In the genomic region with DNA sequence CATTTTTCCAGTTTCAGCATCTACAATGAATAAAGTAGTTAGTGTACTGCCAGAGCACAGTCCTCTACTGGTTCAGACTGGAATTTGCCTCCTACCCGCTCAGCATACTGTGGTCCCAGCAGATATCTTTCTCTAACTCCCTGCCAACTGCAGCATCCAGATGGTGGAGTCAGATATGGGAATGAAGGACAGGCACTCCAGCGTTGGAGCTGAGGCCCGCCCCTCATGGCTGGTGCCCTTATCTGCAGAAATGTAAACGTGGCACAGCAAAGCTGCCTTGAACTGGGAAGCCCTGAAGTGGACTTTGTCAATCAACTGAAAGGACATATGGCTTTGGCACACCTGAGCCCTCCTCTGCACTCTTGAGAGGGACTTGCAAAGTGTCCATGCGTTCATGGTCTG, we compare ENCODE assay signal across 10 mouse cellular contexts.
DNase-seq lines count a peak whose midpoint lies in the region; ATAC-seq and TF ChIP-seq lines count a peak whose summit lies in the region.
"Had no signal": no experiment of that assay in that cellular context is flagged by ENCODE, and none has a peak within 500 bp of the region (broad histone marks: within the 10 kb centered on the region; RNA-seq: fewer than 3 reads in every experiment).

No protein-coding gene starts in this region.

- no peaks in the 10 kb centered on the region for H3K4me1 ChIP-seq in intestine, embryonic 15.5 days (replicated peaks)
- H3K4me1 ChIP-seq in intestine, postnatal 0 days (replicated peaks; ENCODE audit: control insufficient read depth, insufficient read depth, low read length) = no peaks in the 10 kb centered on the region
- no peaks in the 10 kb centered on the region for H3K4me1 ChIP-seq in intestine, embryonic 16.5 days (ENCODE audit: control insufficient read depth, insufficient read depth, low read length)
- H3K4me1 ChIP-seq in stomach, embryonic 16.5 days (ENCODE audit: control insufficient read depth, insufficient read depth, low read length) = no peaks in the 10 kb centered on the region

- H3K27me3 ChIP-seq in intestine, embryonic 15.5 days (replicated peaks) = no peaks in the 10 kb centered on the region
- no peaks in the 10 kb centered on the region for H3K27me3 ChIP-seq in intestine, postnatal 0 days (replicated peaks; ENCODE audit: control insufficient read depth, insufficient read depth, low read length)
- no peaks in the 10 kb centered on the region for H3K27me3 ChIP-seq in intestine, embryonic 16.5 days (replicated peaks; ENCODE audit: control insufficient read depth, insufficient read depth, low read length)
- no peaks in the 10 kb centered on the region for H3K27me3 ChIP-seq in stomach, embryonic 16.5 days (ENCODE audit: control insufficient read depth, insufficient read depth, low read length)

- H3K36me3 ChIP-seq in intestine, embryonic 15.5 days = no peaks in the 10 kb centered on the region
- no peaks in the 10 kb centered on the region for H3K36me3 ChIP-seq in intestine, postnatal 0 days (ENCODE audit: control insufficient read depth, insufficient read depth)
- no peaks in the 10 kb centered on the region for H3K36me3 ChIP-seq in intestine, embryonic 16.5 days (ENCODE audit: control insufficient read depth, insufficient read depth, low read length)
- H3K36me3 ChIP-seq in stomach, embryonic 16.5 days (ENCODE audit: control insufficient read depth, insufficient read depth, low read length) = no peaks in the 10 kb centered on the region

- WGBS in intestine, embryonic 15.5 days = 33% methylated on average over 5 of the region's 5 CpGs
- WGBS in intestine, postnatal 0 days = 26% methylated on average over 5 of the region's 5 CpGs
- 35% methylated on average over 5 of the region's 5 CpGs for WGBS in intestine, embryonic 16.5 days
- WGBS in stomach, embryonic 16.5 days = 28% methylated on average over 5 of the region's 5 CpGs

- no peaks in the 10 kb centered on the region for H3K9me3 ChIP-seq in intestine, embryonic 15.5 days
- H3K9me3 ChIP-seq in intestine, postnatal 0 days (ENCODE audit: control insufficient read depth) = no peaks in the 10 kb centered on the region
- H3K9me3 ChIP-seq in intestine, embryonic 16.5 days (ENCODE audit: control insufficient read depth, low read length) = no peaks in the 10 kb centered on the region
- no peaks in the 10 kb centered on the region for H3K9me3 ChIP-seq in stomach, embryonic 16.5 days (replicated peaks; ENCODE audit: control insufficient read depth, low read length)

- H3K9ac ChIP-seq in intestine, embryonic 15.5 days = no peak overlapping the region
- H3K9ac ChIP-seq in intestine, postnatal 0 days (ENCODE audit: low read depth, low read length) = no peak overlapping the region
- H3K9ac ChIP-seq in intestine, embryonic 16.5 days (ENCODE audit: low read depth, low read length) = no peak overlapping the region
- H3K9ac ChIP-seq in stomach, embryonic 16.5 days (ENCODE audit: low read length) = no peak overlapping the region

- ATAC-seq in intestine, embryonic 15.5 days = peak; percentile 85
- ATAC-seq in intestine, postnatal 0 days = no peak; the same call in 1 of the 2 replicates
- peak; percentile 84 for ATAC-seq in intestine, embryonic 16.5 days
- ATAC-seq in stomach, embryonic 16.5 days (ENCODE audit: insufficient read depth, low FRiP score) = peak; percentile 82

- TF ChIP-seq CTCF in intestine, postnatal 0 days (IDR thresholded peaks at IDR 0.05; ENCODE audit: low read depth) = no peak

- no peak overlapping the region for H3K27ac ChIP-seq in intestine, embryonic 15.5 days
- H3K27ac ChIP-seq in intestine, postnatal 0 days (ENCODE audit: low read depth, low read length) = no peak overlapping the region
- no peak overlapping the region for H3K27ac ChIP-seq in intestine, embryonic 16.5 days (ENCODE audit: low read length)
- no peak overlapping the region for H3K27ac ChIP-seq in stomach, embryonic 16.5 days (ENCODE audit: low read length)

- intact Hi-C loops in heart, postnatal 36 days (cut with DNase I) = no loop called here

- H3K4me2 ChIP-seq in intestine, embryonic 15.5 days (replicated peaks) = no peak overlapping the region
- no peak overlapping the region for H3K4me2 ChIP-seq in intestine, postnatal 0 days (replicated peaks; ENCODE audit: low read depth)
- no peak overlapping the region for H3K4me2 ChIP-seq in intestine, embryonic 16.5 days (ENCODE audit: low read depth, low read length)
- no peak overlapping the region for H3K4me2 ChIP-seq in stomach, embryonic 16.5 days (ENCODE audit: low read depth, low read length)

- peak; percentile 22 to 74 for DNase-seq in spleen, postnatal 10 days (ENCODE audit: low spot score in 2 of 2)
- DNase-seq in spleen, adult 18-20 months = no peak
- DNase-seq in heart, postnatal 36 days = no peak
- DNase-seq in left cerebral cortex, adult 8-10 months (ENCODE audit: low spot score in 2 of 2) = no peak
- DNase-seq: midbrain, embryonic 14.5 days; right cerebral cortex, adult 18-20 months had no signal

- no peak overlapping the region for H3K4me3 ChIP-seq in intestine, embryonic 15.5 days (replicated peaks)
- no peak overlapping the region for H3K4me3 ChIP-seq in intestine, postnatal 0 days (ENCODE audit: low read depth, low read length)
- H3K4me3 ChIP-seq in intestine, embryonic 16.5 days (ENCODE audit: low read length) = no peak overlapping the region
- no peak overlapping the region for H3K4me3 ChIP-seq in stomach, embryonic 16.5 days (replicated peaks; ENCODE audit: low read length)

Comparison
In these comparisons a context has a peak if more than half of its experiments do, and no peak if none do; other contexts are left out.
1. DNase-seq: peak in spleen, postnatal 10 days (2 of 2); none in spleen, adult 18-20 months (0 of 2), heart, postnatal 36 days (0 of 2) and left cerebral cortex, adult 8-10 months (0 of 2).